Mouse (Mus musculus): ENCODE measurements around the gene Hoxb9. TPM values are rescaled to one million over a fixed set of nuclear protein-coding genes. Genes with fewer than 3 reads are reported as not detected.

Hoxb9 gene
- polyA plus RNA-seq, 1 experiment from 2014 or later, result 1.5 TPM

DNA sequence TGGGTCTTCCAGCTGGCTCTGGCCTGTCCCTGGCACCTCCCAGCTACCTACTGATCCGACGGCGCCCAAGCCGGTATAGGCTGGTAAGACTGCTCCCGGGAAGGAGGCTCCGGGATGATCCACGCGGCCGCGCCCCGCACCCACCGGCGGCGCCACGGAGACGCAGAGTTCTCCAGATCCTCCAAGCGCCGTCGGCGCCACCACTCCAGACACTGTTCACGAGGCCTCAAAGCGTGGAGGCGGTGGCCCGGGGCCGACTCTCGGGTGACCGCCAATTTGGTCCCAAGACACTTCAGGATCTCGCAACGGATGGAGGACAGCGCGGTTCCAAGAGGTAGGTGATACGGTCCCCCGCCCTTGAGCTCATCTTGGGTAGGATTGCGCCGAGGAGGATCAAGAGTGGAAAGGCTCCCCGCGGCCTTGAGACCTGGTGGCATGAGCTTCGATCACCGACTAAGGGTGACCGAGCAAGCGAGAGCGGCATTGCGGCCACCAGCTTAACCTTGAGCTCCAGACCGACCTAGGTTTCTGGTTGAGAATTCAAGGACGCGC lies 19.7 kb upstream of the Hoxb9 start:
- peaks cover 82% of the 10 kb centered on the region for H3K27me3 ChIP-seq (replicated peaks; ENCODE audit: control insufficient read depth, insufficient read depth, low read length)
- H3K4me1 ChIP-seq (replicated peaks; ENCODE audit: control insufficient read depth, insufficient read depth, low read length), result no peaks in the 10 kb centered on the region
- no peaks in the 10 kb centered on the region for H3K9me3 ChIP-seq (ENCODE audit: control insufficient read depth)
- under 1% methylated on average over 46 of the region's 46 CpGs for WGBS
- H3K4me3 ChIP-seq (ENCODE audit: low read depth, low read length), result peak overlapping the region; percentile 31
- H3K27ac ChIP-seq (ENCODE audit: low read depth, low read length), result no peak overlapping the region
- peak overlapping the region; percentile 38; the same call in 1 of the 2 replicates for H3K4me2 ChIP-seq (replicated peaks; ENCODE audit: low read depth)
- no peaks in the 10 kb centered on the region for H3K36me3 ChIP-seq (ENCODE audit: control insufficient read depth, insufficient read depth)
- H3K9ac ChIP-seq (ENCODE audit: low read depth, low read length), result no peak overlapping the region
- no peak for TF ChIP-seq CTCF (IDR thresholded peaks at IDR 0.05; ENCODE audit: low read depth)
- no peak for ATAC-seq

DNA sequence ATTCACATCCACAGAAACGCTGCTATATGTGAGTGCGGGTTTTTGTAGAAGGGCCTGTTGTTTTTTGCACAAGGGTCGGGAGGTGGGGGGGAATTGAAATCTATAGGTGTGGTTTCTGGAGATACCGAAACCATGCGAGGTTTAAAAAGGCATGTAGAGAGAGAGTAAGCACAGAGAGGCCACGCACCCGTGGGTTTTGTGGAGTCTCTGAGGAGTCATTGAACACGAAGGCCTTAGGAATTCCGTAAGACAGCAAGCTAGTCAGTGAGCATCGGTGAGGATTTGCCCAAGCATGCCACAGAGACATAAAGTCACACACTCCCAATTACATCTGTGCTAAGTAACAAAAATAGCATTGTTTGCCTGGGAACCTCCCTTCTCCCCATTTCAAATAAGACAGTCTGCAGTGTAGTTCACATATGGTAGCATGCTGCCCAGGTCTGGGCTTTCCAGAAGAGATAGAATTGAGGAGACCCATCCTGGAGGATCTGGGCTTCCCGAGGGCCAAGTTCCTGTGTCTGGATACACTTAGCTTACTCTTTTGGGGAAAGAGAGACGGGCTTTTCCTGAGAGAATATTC lies 18.6 kb upstream of the Hoxb9 start:
- Histone ChIP-seq H3K36me3 (ENCODE audit: control insufficient read depth, insufficient read depth) (no peaks in the 10 kb centered on the region), H3K9me3 (ENCODE audit: control insufficient read depth) (no peaks in the 10 kb centered on the region), H3K4me2 (replicated peaks; ENCODE audit: low read depth) (peak overlapping the region; percentile 9; the same call in 1 of the 2 replicates), H3K27ac (ENCODE audit: low read depth, low read length) (no peak overlapping the region), H3K27me3 (replicated peaks; ENCODE audit: control insufficient read depth, insufficient read depth, low read length) (peaks cover 84% of the 10 kb centered on the region), H3K9ac (ENCODE audit: low read depth, low read length) (0 out of 2 replicates have a peak overlapping the region, but pooled peaks have one; percentile 22), H3K4me3 (ENCODE audit: low read depth, low read length) (peak overlapping the region; percentile 31), H3K4me1 (replicated peaks; ENCODE audit: control insufficient read depth, insufficient read depth, low read length) (no peaks in the 10 kb centered on the region)
- no peak for TF ChIP-seq CTCF (IDR thresholded peaks at IDR 0.05; ENCODE audit: low read depth)
- no peak for ATAC-seq
- WGBS, result 8% methylated on average over 12 of the region's 12 CpGs

DNA sequence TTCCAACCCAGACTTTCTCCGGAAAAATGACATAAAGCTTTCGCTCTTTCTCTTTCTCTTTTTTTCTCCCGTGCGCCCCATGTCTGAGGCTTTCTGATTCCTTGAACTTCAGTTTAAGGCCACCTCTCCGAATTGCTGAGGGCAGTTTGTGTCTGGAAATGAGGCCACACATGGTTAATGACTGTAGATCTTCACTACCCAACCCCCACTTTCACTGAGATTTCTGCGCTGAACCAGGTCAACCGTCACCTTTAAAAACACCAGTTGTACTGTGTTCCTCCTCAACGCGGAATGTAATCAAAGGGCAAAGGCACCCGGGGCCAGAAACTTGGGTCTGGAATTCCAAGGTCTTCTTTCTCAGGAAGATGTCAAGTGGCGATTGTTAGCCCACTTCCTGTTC lies 17.0 kb upstream of the Hoxb9 start:
- no peak for TF ChIP-seq CTCF (IDR thresholded peaks at IDR 0.05; ENCODE audit: low read depth)
- H3K4me1 ChIP-seq (replicated peaks; ENCODE audit: control insufficient read depth, insufficient read depth, low read length), result no peaks in the 10 kb centered on the region
- 1% methylated on average over 11 of the region's 11 CpGs for WGBS
- peaks cover 98% of the 10 kb centered on the region for H3K27me3 ChIP-seq (replicated peaks; ENCODE audit: control insufficient read depth, insufficient read depth, low read length)
- H3K36me3 ChIP-seq (ENCODE audit: control insufficient read depth, insufficient read depth), result no peaks in the 10 kb centered on the region
- H3K9ac ChIP-seq (ENCODE audit: low read depth, low read length), result no peak overlapping the region
- no peak for ATAC-seq
- H3K9me3 ChIP-seq (ENCODE audit: control insufficient read depth), result no peaks in the 10 kb centered on the region
- 0 out of 2 replicates have a peak overlapping the region, but pooled peaks have one; percentile 9 for H3K4me2 ChIP-seq (replicated peaks; ENCODE audit: low read depth)
- H3K27ac ChIP-seq (ENCODE audit: low read depth, low read length), result no peak overlapping the region
- H3K4me3 ChIP-seq (ENCODE audit: low read depth, low read length), result 0 out of 2 replicates have a peak overlapping the region, but pooled peaks have one; percentile 31

DNA sequence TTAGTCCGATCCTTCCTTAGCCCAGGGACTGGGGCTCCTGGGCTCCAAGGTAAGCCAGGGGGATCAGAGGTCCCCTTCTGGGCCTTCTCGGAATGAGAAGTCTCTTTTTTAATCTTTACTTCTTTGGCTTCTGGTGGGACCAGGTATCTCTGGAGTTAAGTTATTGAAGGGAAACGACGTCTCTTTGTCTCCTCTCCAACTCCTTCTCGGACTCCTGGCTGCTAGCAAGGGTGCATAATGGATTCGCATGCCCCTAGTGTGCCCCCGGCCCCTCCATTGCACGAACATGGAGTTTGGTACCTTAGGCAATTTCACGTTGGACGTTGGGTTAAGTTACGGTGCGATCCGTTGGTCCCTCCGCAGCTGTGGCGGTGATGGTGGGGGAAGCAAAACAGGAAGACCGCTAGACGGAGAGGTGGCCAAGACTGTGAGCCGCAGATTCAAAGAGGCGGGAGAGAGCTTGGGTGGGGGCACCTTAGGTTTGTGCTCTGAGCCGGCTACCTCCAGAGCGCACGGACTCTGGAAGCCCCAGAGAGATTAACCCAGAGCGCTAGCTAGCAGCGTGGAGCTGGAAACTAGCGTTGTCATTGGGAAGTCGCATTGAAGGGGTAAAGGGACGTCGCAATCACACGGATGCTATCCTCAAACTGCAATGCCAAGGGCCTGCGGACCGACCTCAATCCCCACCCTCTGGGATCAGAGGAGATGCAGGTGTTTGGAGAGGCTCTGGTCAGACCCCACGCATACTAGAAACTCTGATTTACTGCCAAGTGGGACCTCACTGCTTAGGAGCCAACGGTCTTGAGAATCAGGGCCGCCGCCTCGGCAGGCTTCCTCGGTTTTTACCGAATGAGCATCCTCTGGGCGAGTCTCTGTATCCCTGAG lies 15.9 kb upstream of the Hoxb9 start:
- Histone ChIP-seq H3K9ac (ENCODE audit: low read depth, low read length) (no peak overlapping the region), H3K4me2 (replicated peaks; ENCODE audit: low read depth) (peak overlapping the region; percentile 17), H3K9me3 (ENCODE audit: control insufficient read depth) (no peaks in the 10 kb centered on the region), H3K27ac (ENCODE audit: low read depth, low read length) (no peak overlapping the region), H3K36me3 (ENCODE audit: control insufficient read depth, insufficient read depth) (no peaks in the 10 kb centered on the region), H3K27me3 (replicated peaks; ENCODE audit: control insufficient read depth, insufficient read depth, low read length) (peaks cover 98% of the 10 kb centered on the region), H3K4me1 (replicated peaks; ENCODE audit: control insufficient read depth, insufficient read depth, low read length) (no peaks in the 10 kb centered on the region), H3K4me3 (ENCODE audit: low read depth, low read length) (0 out of 2 replicates have a peak overlapping the region, but pooled peaks have one; percentile 9)
- WGBS, result 4% methylated on average over 39 of the region's 39 CpGs
- TF ChIP-seq CTCF (IDR thresholded peaks at IDR 0.05; ENCODE audit: low read depth), result no peak
- no peak for ATAC-seq

DNA sequence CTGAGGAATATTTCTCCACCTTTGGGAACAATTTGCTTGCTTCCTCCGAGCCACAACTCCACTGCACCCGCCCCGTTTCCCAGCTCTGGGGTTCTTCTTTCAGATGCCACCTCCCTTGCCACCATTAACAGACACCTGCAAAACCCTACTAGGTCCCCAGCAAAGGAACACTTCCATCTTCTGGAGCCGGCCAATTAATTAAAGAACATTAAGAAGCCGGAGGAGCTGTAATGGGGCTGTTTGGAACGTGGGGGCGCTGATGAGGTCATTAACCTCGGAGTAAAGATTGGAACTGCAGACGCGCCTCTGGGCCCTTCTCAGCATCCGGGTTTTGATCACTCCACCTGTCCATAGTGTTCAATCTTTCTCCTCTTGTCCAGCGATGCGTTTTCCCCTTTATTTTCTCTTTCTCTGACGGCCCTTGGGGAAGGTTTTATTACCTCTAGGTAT lies 15.2 kb upstream of the Hoxb9 start:
- WGBS, result 8% methylated on average over 14 of the region's 14 CpGs
- H3K27me3 ChIP-seq (replicated peaks; ENCODE audit: control insufficient read depth, insufficient read depth, low read length), result peaks cover 98% of the 10 kb centered on the region
- H3K36me3 ChIP-seq (ENCODE audit: control insufficient read depth, insufficient read depth), result no peaks in the 10 kb centered on the region
- ATAC-seq, result no peak
- H3K4me1 ChIP-seq (replicated peaks; ENCODE audit: control insufficient read depth, insufficient read depth, low read length), result no peaks in the 10 kb centered on the region
- no peak overlapping the region for H3K9ac ChIP-seq (ENCODE audit: low read depth, low read length)
- H3K4me2 ChIP-seq (replicated peaks; ENCODE audit: low read depth), result peak overlapping the region; percentile 0; the same call in 1 of the 2 replicates
- TF ChIP-seq CTCF (IDR thresholded peaks at IDR 0.05; ENCODE audit: low read depth), result no peak
- H3K4me3 ChIP-seq (ENCODE audit: low read depth, low read length), result no peak overlapping the region
- H3K9me3 ChIP-seq (ENCODE audit: control insufficient read depth), result no peaks in the 10 kb centered on the region
- no peak overlapping the region for H3K27ac ChIP-seq (ENCODE audit: low read depth, low read length)

DNA sequence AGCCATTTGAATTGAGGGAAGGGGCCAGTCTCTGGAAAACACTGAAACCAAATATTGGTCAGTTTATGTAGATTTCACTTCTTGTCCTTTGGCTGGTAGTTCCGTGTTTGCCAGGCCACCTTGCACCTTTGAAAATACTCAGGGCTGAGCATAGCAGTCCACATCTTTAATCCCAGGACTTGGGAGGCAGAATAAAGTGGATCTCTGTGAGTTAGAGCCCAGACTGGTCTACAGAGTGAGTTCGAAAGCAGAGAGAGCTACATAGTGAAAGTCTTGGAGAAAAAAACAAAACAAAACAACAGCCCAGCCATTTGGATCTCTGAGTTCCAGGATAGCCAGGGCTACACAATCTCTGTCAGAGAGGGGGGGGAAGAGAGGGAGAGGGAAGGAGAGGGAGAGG lies 14.1 kb upstream of the Hoxb9 start:
- 29% methylated on average over 2 of the region's 2 CpGs for WGBS
- Histone ChIP-seq H3K27ac (ENCODE audit: low read depth, low read length) (no peak overlapping the region), H3K4me1 (replicated peaks; ENCODE audit: control insufficient read depth, insufficient read depth, low read length) (no peaks in the 10 kb centered on the region), H3K4me2 (replicated peaks; ENCODE audit: low read depth) (no peak overlapping the region), H3K36me3 (ENCODE audit: control insufficient read depth, insufficient read depth) (no peaks in the 10 kb centered on the region), H3K9me3 (ENCODE audit: control insufficient read depth) (no peaks in the 10 kb centered on the region), H3K4me3 (ENCODE audit: low read depth, low read length) (no peak overlapping the region), H3K9ac (ENCODE audit: low read depth, low read length) (no peak overlapping the region), H3K27me3 (replicated peaks; ENCODE audit: control insufficient read depth, insufficient read depth, low read length) (peaks cover 98% of the 10 kb centered on the region)
- TF ChIP-seq CTCF (IDR thresholded peaks at IDR 0.05; ENCODE audit: low read depth), result no peak
- no peak for ATAC-seq
